Mouse (Mus musculus): ENCODE measurements around the gene Tab1.
A peak's percentile ranks its signal among the peaks of the same experiment; 100 is the strongest.

- peak; percentile 85 for TF ChIP-seq GATA1 (IDR thresholded peaks at IDR 0.05; ENCODE audit: low read length)
- TF ChIP-seq TAL1 (IDR thresholded peaks at IDR 0.05; ENCODE audit: low read length), result peak; percentile 81
These were observed 45.4 kb upstream of the Tab1 start for GRCm38 (mm10) chr15:80087406-80088012.
